Mouse (Mus musculus): Measurements from ENCODE around the gene Chrm3.
"Not testable (repeated sequence)": the region's sequence is repeated elsewhere in the genome, so short reads cannot be mapped to it uniquely, and the experiment has no call there.

Gene Chrm3
- long read RNA-seq, experiment 1, result 0 reads
- long read RNA-seq, experiment 2, partial matches to known transcripts, result 0 of 2 reads
- long read RNA-seq, experiment 2, other reads (novel, unspliced or antisense), result 2 of 2 reads

GRCm38 (mm10) chr13:10360777-10361176 is at the start of gene Chrm3:
Chrm3 (minus strand) TSS chr13:10360847.
- intact Hi-C loops (cut with DNase I), result no loop called here

- intact Hi-C loops (cut with DNase I), result no loop called here
Measured at GRCm38 (mm10) chr13:10394364-10394763, 33.7 kb upstream of the Chrm3 start.

GRCm38 (mm10) chr13:10375487-10375886 is 14.8 kb upstream of the Chrm3 start:
- intact Hi-C loops (cut with DNase I), result not testable (repeated sequence)

GRCm38 (mm10) chr13:10360199-10360694 is 400 bp downstream of the Chrm3 start:
- intact Hi-C loops (cut with DNase I), result no loop called here

- intact Hi-C loops (cut with DNase I), result no loop called here
Measured at GRCm38 (mm10) chr13:10359516-10360198, 990 bp downstream of the Chrm3 start.

GRCm38 (mm10) chr13:10355796-10356195 is 4.9 kb downstream of the Chrm3 start:
- intact Hi-C loops (cut with DNase I), result no loop called here

GRCm38 (mm10) chr13:10354885-10355575 is 5.6 kb downstream of the Chrm3 start:
- intact Hi-C loops (cut with DNase I), result no loop called here

- intact Hi-C loops (cut with DNase I), result no loop called here
Measured at GRCm38 (mm10) chr13:10352141-10352540, 8.5 kb downstream of the Chrm3 start.

- intact Hi-C loops (cut with DNase I), result loop anchor here (5.0 kb wide), 1 partner anchor 462 kb away; no protein-coding TSS in a partner anchor
Measured at GRCm38 (mm10) chr13:10344362-10344761, 16.3 kb downstream of the Chrm3 start.

GRCm38 (mm10) chr13:10335558-10335957 is 25.1 kb downstream of the Chrm3 start:
- intact Hi-C loops (cut with DNase I), result no loop called here

- intact Hi-C loops (cut with DNase I), result no loop called here
Measured at GRCm38 (mm10) chr13:10332762-10333161, 27.9 kb downstream of the Chrm3 start.

GRCm38 (mm10) chr13:10309811-10310210 is 50.8 kb downstream of the Chrm3 start:
- intact Hi-C loops (cut with DNase I), result no loop called here

GRCm38 (mm10) chr13:10295160-10295559 is 65.5 kb downstream of the Chrm3 start:
- intact Hi-C loops (cut with DNase I), result no loop called here

GRCm38 (mm10) chr13:10284331-10284730 is 76.3 kb downstream of the Chrm3 start:
- intact Hi-C loops (cut with DNase I), result no loop called here

- intact Hi-C loops (cut with DNase I), result no loop called here
Measured at GRCm38 (mm10) chr13:10274907-10275306, 85.7 kb downstream of the Chrm3 start.

GRCm38 (mm10) chr13:10263784-10264183 is 96.9 kb downstream of the Chrm3 start:
- intact Hi-C loops (cut with DNase I), result no loop called here

- intact Hi-C loops (cut with DNase I), result no loop called here
Measured at GRCm38 (mm10) chr13:10253049-10253448, 107.6 kb downstream of the Chrm3 start.

- intact Hi-C loops (cut with DNase I), result no loop called here
Measured at GRCm38 (mm10) chr13:10251499-10252179, 109.0 kb downstream of the Chrm3 start.

- intact Hi-C loops (cut with DNase I), result no loop called here
Measured at GRCm38 (mm10) chr13:10244243-10244998, 116.2 kb downstream of the Chrm3 start.

- intact Hi-C loops (cut with DNase I), result no loop called here
Measured at GRCm38 (mm10) chr13:10240238-10240637, 120.4 kb downstream of the Chrm3 start.

GRCm38 (mm10) chr13:10239825-10240224 is 120.8 kb downstream of the Chrm3 start:
- intact Hi-C loops (cut with DNase I), result no loop called here
